Mouse (Mus musculus) heart, embryonic 16.5 days (tissue): ENCODE results near the gene Psmd7. TPM values are rescaled to one million over a fixed set of nuclear protein-coding genes. Genes with fewer than 3 reads are reported as not detected.

Experiments
- ATAC-seq: fragments of 200-750 bp; cut with Nextera tagmentation; replicated peaks from 2 replicates; pipeline ENCODE4 v1.8.0; 2017; ENCODE audit warnings: moderate number of reproducible peaks; ENCODE audit not compliant: insufficient read depth, low FRiP score; ENCODE audit errors: extremely low read depth
- H3K27ac ChIP-seq: fragments of 300-500 bp; sonication (generic); 2 replicates; pipeline ENCODE4 v1.5.1; 2014; ENCODE audit warnings: mild to moderate bottlenecking, low read length, control low read depth, moderate library complexity
- H3K27me3 ChIP-seq: fragments of 300-500 bp; sonication (generic); 2 replicates; pipeline ENCODE4 v1.6.1; 2014; ENCODE audit warnings: low read length, mixed read lengths; ENCODE audit not compliant: control insufficient read depth, insufficient read depth
- H3K36me3 ChIP-seq: fragments of 300-500 bp; sonication (generic); 2 replicates; pipeline ENCODE4 v1.6.1; 2014; ENCODE audit not compliant: control insufficient read depth, insufficient read depth
- H3K4me1 ChIP-seq: fragments of 300-500 bp; sonication (generic); 2 replicates; pipeline ENCODE4 v1.6.1; 2014; ENCODE audit warnings: low read length, mixed read lengths; ENCODE audit not compliant: control insufficient read depth, insufficient read depth
- H3K4me2 ChIP-seq: fragments of 300-500 bp; sonication (generic); 2 replicates; pipeline ENCODE4 v1.6.1; 2014; ENCODE audit warnings: low read depth, mild to moderate bottlenecking, control low read depth, low read length
- H3K4me3 ChIP-seq: fragments of 300-500 bp; sonication (generic); 2 replicates; pipeline ENCODE4 v1.5.1; 2014; ENCODE audit warnings: mild to moderate bottlenecking, control low read depth, low read length
- H3K9ac ChIP-seq: fragments of 300-500 bp; sonication (generic); 2 replicates; pipeline ENCODE4 v1.6.1; 2014; ENCODE audit warnings: low read length, control low read depth
- H3K9me3 ChIP-seq: fragments of 300-500 bp; sonication (generic); replicated peaks from 2 replicates; pipeline ENCODE4 v1.6.1; 2016; ENCODE audit warnings: low read length; ENCODE audit not compliant: control insufficient read depth
- WGBS: fragments of 180-500 bp; shearing (Covaris S2); extraction: QIAGEN DNeasy Blood & Tissue Kit; methylation state at CpG from one replicate; pipeline ENCODE4 v1.1.7; 2014; 5-methylcytosine and 5-hydroxymethylcytosine counted together
- polyA plus RNA-seq: library from polyadenylated mRNA; unstranded; fragments of >200 nt; fragmentation: Nextera tagmentation; extraction: Ambion mirVana; gene quantifications from 2 replicates; pipeline ENCODE4 v1.2.1, GENCODE M21; 2015

The Psmd7 gene
- polyA plus RNA-seq, 1 experiment from 2014 or later, result 203 TPM

- WGBS, result 78% methylated on average over 7 of the region's 7 CpGs
- no peaks in the 10 kb centered on the region for H3K9me3 ChIP-seq
- no peak overlapping the region for H3K9ac ChIP-seq
- no peak overlapping the region for H3K4me2 ChIP-seq
- H3K27ac ChIP-seq, result no peak overlapping the region
- H3K4me3 ChIP-seq, result no peak overlapping the region
- H3K27me3 ChIP-seq, result no peaks in the 10 kb centered on the region
- H3K4me1 ChIP-seq, result 0 out of 2 replicates have a peak, but pooled peaks cover 3% of the 10 kb centered on the region
- H3K36me3 ChIP-seq, result no peaks in the 10 kb centered on the region
- ATAC-seq, result no peak
These were observed 16.7 kb downstream of the Psmd7 start for GRCm38 (mm10) chr8:107571486-107572135.

GRCm38 (mm10) chr8:107571046-107571445 lies 17.2 kb downstream of the Psmd7 start:
- no peak overlapping the region for H3K27ac ChIP-seq
- WGBS, result 78% methylated on average over 2 of the region's 2 CpGs

GRCm38 (mm10) chr8:107562164-107562563 lies 26.1 kb downstream of the Psmd7 start:
- Histone ChIP-seq H3K9ac (no peak overlapping the region), H3K4me1 (0 out of 2 replicates have a peak, but pooled peaks cover 4% of the 10 kb centered on the region), H3K36me3 (no peaks in the 10 kb centered on the region), H3K27ac (no peak overlapping the region), H3K4me2 (no peak overlapping the region), H3K27me3 (no peaks in the 10 kb centered on the region), H3K4me3 (no peak overlapping the region), H3K9me3 (no peaks in the 10 kb centered on the region)
- 73% methylated on average over 9 of the region's 9 CpGs for WGBS
- ATAC-seq, result no peak

More at GRCm38 (mm10) chr8:107571046-107571445, 17.2 kb downstream of the Psmd7 start:
- Histone ChIP-seq H3K4me1 (no peaks in the 10 kb centered on the region), H3K36me3 (no peaks in the 10 kb centered on the region), H3K27me3 (no peaks in the 10 kb centered on the region), H3K9ac (no peak overlapping the region), H3K9me3 (no peaks in the 10 kb centered on the region), H3K4me2 (no peak overlapping the region), H3K4me3 (no peak overlapping the region)
- ATAC-seq, result no peak

- H3K9ac ChIP-seq, result peak overlapping the region; percentile 4; the same call in 1 of the 2 replicates
- H3K4me3 ChIP-seq, result no peak overlapping the region
- H3K27ac ChIP-seq, result no peak overlapping the region
- ATAC-seq, result no peak; the same call in 1 of the 2 replicates
- H3K9me3 ChIP-seq, result no peaks in the 10 kb centered on the region
- 39% methylated on average over 16 of the region's 16 CpGs for WGBS
- peak overlapping the region; percentile 46; the same call in 1 of the 2 replicates for H3K4me2 ChIP-seq
- no peaks in the 10 kb centered on the region for H3K27me3 ChIP-seq
- 0 out of 2 replicates have a peak, but pooled peaks cover 4% of the 10 kb centered on the region for H3K4me1 ChIP-seq
- no peaks in the 10 kb centered on the region for H3K36me3 ChIP-seq
These were observed 27.3 kb downstream of the Psmd7 start for GRCm38 (mm10) chr8:107560820-107561536.

GRCm38 (mm10) chr8:107556511-107556936 lies 31.7 kb downstream of the Psmd7 start:
- Histone ChIP-seq H3K4me2 (0 out of 2 replicates have a peak overlapping the region, but pooled peaks have one; percentile 10), H3K9ac (0 out of 2 replicates have a peak overlapping the region, but pooled peaks have one; percentile 9), H3K4me3 (no peak overlapping the region), H3K4me1 (0 out of 2 replicates have a peak, but pooled peaks cover 4% of the 10 kb centered on the region), H3K27me3 (no peaks in the 10 kb centered on the region), H3K27ac (no peak overlapping the region), H3K36me3 (no peaks in the 10 kb centered on the region), H3K9me3 (no peaks in the 10 kb centered on the region)
- 35% methylated on average over 12 of the region's 12 CpGs for WGBS
- no peak for ATAC-seq

- no peak overlapping the region for H3K4me2 ChIP-seq
- WGBS, result 75% methylated on average over 10 of the region's 10 CpGs
- H3K9me3 ChIP-seq, result no peaks in the 10 kb centered on the region
- no peaks in the 10 kb centered on the region for H3K4me1 ChIP-seq
- no peak overlapping the region for H3K27ac ChIP-seq
- no peak overlapping the region for H3K9ac ChIP-seq
- no peaks in the 10 kb centered on the region for H3K36me3 ChIP-seq
- H3K27me3 ChIP-seq, result no peaks in the 10 kb centered on the region
- no peak for ATAC-seq
- H3K4me3 ChIP-seq, result no peak overlapping the region
These were observed 33.0 kb downstream of the Psmd7 start for GRCm38 (mm10) chr8:107555231-107555630.

- Histone ChIP-seq H3K27me3 (no peaks in the 10 kb centered on the region), H3K9me3 (no peaks in the 10 kb centered on the region), H3K4me3 (no peak overlapping the region), H3K27ac (no peak overlapping the region), H3K4me2 (no peak overlapping the region), H3K36me3 (no peaks in the 10 kb centered on the region; the same call in 1 of the 2 replicates), H3K9ac (no peak overlapping the region), H3K4me1 (no peaks in the 10 kb centered on the region)
- no peak for ATAC-seq
- 64% methylated on average over 6 of the region's 6 CpGs for WGBS
These were observed 36.0 kb downstream of the Psmd7 start for GRCm38 (mm10) chr8:107552234-107552633.

- Histone ChIP-seq H3K27ac (no peak overlapping the region), H3K9me3 (no peaks in the 10 kb centered on the region), H3K27me3 (no peaks in the 10 kb centered on the region), H3K4me2 (peak overlapping the region; percentile 11; the same call in 1 of the 2 replicates), H3K9ac (no peak overlapping the region), H3K4me1 (peaks cover 9% of the 10 kb centered on the region; the same call in 1 of the 2 replicates), H3K36me3 (no peaks in the 10 kb centered on the region; the same call in 1 of the 2 replicates), H3K4me3 (no peak overlapping the region)
- whole genome bisulfite sequencing, result 72% methylated on average over 8 of the region's 8 CpGs
- no peak for ATAC-seq
These were observed 41.4 kb downstream of the Psmd7 start for GRCm38 (mm10) chr8:107546817-107547216.

- no peaks in the 10 kb centered on the region for H3K9me3 ChIP-seq
- no peaks in the 10 kb centered on the region for H3K27me3 ChIP-seq
- H3K4me2 ChIP-seq, result peak overlapping the region; percentile 11; the same call in 1 of the 2 replicates
- no peak for ATAC-seq
- no peak overlapping the region for H3K4me3 ChIP-seq
- peaks cover 15% of the 10 kb centered on the region for H3K4me1 ChIP-seq
- 57% methylated on average over 4 of the region's 4 CpGs for WGBS
- H3K36me3 ChIP-seq, result no peaks in the 10 kb centered on the region; the same call in 1 of the 2 replicates
- H3K9ac ChIP-seq, result no peak overlapping the region
- H3K27ac ChIP-seq, result no peak overlapping the region
These were observed 42.1 kb downstream of the Psmd7 start for GRCm38 (mm10) chr8:107546154-107546553.
